Mouse (Mus musculus): ENCODE results near the gene Coq2. TPM values are rescaled to one million over a fixed set of nuclear protein-coding genes. Genes with fewer than 3 reads are reported as not detected.
A peak's percentile ranks its signal among the peaks of the same experiment; 100 is the strongest.

The Coq2 gene
- polyA plus RNA-seq, 1 experiment = 35.8 TPM

DNA sequence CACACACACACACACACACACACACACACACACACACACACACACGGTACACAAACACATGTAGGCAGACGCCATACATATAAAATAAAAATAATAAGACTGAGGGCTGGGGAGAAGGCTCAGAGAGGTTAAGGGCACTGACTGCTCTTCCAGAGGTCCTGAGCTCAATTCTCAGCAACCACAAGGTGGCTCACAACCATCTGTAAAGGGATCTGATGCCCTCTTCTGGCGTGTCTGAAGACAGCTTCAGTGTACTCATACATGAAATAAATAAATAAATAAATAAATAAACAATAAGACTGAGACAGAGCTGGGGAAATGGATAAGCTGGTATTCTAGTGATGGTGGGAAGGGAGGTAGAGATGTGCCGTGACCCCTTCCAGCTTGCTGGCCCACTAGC is 10.7 kb upstream of the Coq2 start:
- H3K4me3 ChIP-seq = no peak overlapping the region
- H3K79me2 ChIP-seq (ENCODE audit: control insufficient read depth, insufficient read depth) = no peaks in the 10 kb centered on the region
- H3K36me3 ChIP-seq (ENCODE audit: control insufficient read depth, insufficient read depth) = no peaks in the 10 kb centered on the region
- no peak overlapping the region for H3K4me2 ChIP-seq (ENCODE audit: low read depth)
- TF ChIP-seq MAX (IDR thresholded peaks at IDR 0.05; ENCODE audit: low read depth) (no peak), REST (IDR thresholded peaks at IDR 0.05; ENCODE audit: insufficient read depth, insufficient read length) (no peak), MYOG (IDR thresholded peaks at IDR 0.05; ENCODE audit: control insufficient read depth in 1 of 3, insufficient read depth in 1 of 3, insufficient read length in 2 of 3, low read depth in 2 of 3) (no peak), TCF12 (IDR thresholded peaks at IDR 0.05; ENCODE audit: insufficient read depth, poor library complexity, severe bottlenecking) (no peak), TCF3 (IDR thresholded peaks at IDR 0.05; ENCODE audit: insufficient read length, low read depth) (no peak), SRF (IDR thresholded peaks at IDR 0.05; ENCODE audit: control insufficient read depth, insufficient read length, low read depth) (no peak), USF1 (IDR thresholded peaks at IDR 0.05; ENCODE audit: low read depth) (no peak), MYOD1 (IDR thresholded peaks at IDR 0.05; ENCODE audit: control insufficient read depth in 1 of 3, insufficient read length in 2 of 3, low read depth in 2 of 3) (no peak), E2F4 (IDR thresholded peaks at IDR 0.05; ENCODE audit: insufficient read depth) (no peak), POLR2A (IDR thresholded peaks at IDR 0.05; ENCODE audit: insufficient read length, low read depth) (no peak), CEBPB (IDR thresholded peaks at IDR 0.05; ENCODE audit: insufficient read depth, poor library complexity, severe bottlenecking) (no peak), POLR2AphosphoS2 (IDR thresholded peaks at IDR 0.05; ENCODE audit: insufficient read length, low read depth) (no peak)
- H3K27me3 ChIP-seq (ENCODE audit: control insufficient read depth, insufficient read depth, insufficient read length) = no peaks in the 10 kb centered on the region
- no peak overlapping the region for H3ac ChIP-seq (ENCODE audit: control insufficient read depth, insufficient read length)

DNA sequence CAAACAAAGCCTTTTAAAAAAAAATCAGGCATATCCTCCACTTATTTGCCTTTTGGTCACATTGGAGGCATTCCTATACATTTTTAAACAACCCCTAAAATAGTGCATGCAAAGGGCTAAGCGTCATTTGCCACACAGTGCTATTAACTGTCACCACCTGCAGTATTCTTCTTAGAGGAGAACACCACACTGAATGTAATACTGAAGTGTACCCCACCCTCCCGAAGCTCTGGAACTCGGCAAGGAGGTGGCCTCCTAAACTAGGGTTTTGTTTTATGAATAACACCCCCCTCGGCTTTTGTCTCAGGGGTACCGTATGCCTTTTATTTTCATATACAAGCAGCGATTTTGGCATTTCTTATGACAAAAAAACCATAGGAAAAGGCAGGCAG is 5.6 kb upstream of the Coq2 start:
- Histone ChIP-seq H3ac (ENCODE audit: control insufficient read depth, insufficient read length) (no peak overlapping the region), H3K27me3 (ENCODE audit: control insufficient read depth, insufficient read depth, insufficient read length) (no peaks in the 10 kb centered on the region), H3K36me3 (ENCODE audit: control insufficient read depth, insufficient read depth) (no peaks in the 10 kb centered on the region), H3K4me2 (ENCODE audit: low read depth) (no peak overlapping the region), H3K79me2 (ENCODE audit: control insufficient read depth, insufficient read depth) (no peaks in the 10 kb centered on the region), H3K4me3 (no peak overlapping the region)
- TF ChIP-seq POLR2AphosphoS2 (IDR thresholded peaks at IDR 0.05; ENCODE audit: insufficient read length, low read depth) = no peak
- no peak for TF ChIP-seq CEBPB (IDR thresholded peaks at IDR 0.05; ENCODE audit: insufficient read depth, poor library complexity, severe bottlenecking)
- TF ChIP-seq REST (IDR thresholded peaks at IDR 0.05; ENCODE audit: insufficient read depth, insufficient read length) = no peak
- TF ChIP-seq SRF (IDR thresholded peaks at IDR 0.05; ENCODE audit: control insufficient read depth, insufficient read length, low read depth) = no peak
- TF ChIP-seq E2F4 (IDR thresholded peaks at IDR 0.05; ENCODE audit: insufficient read depth) = no peak
- TF ChIP-seq MYOG (IDR thresholded peaks at IDR 0.05; ENCODE audit: control insufficient read depth in 1 of 3, insufficient read depth in 1 of 3, insufficient read length in 2 of 3, low read depth in 2 of 3) = no peak
- no peak for TF ChIP-seq POLR2A (IDR thresholded peaks at IDR 0.05; ENCODE audit: insufficient read length, low read depth)
- no peak for TF ChIP-seq TCF3 (IDR thresholded peaks at IDR 0.05; ENCODE audit: insufficient read length, low read depth)
- TF ChIP-seq TCF12 (IDR thresholded peaks at IDR 0.05; ENCODE audit: insufficient read depth, poor library complexity, severe bottlenecking) = no peak
- no peak for TF ChIP-seq MYOD1 (IDR thresholded peaks at IDR 0.05; ENCODE audit: control insufficient read depth in 1 of 3, insufficient read length in 2 of 3, low read depth in 2 of 3)
- no peak for TF ChIP-seq USF1 (IDR thresholded peaks at IDR 0.05; ENCODE audit: low read depth)
- no peak for TF ChIP-seq MAX (IDR thresholded peaks at IDR 0.05; ENCODE audit: low read depth)

DNA sequence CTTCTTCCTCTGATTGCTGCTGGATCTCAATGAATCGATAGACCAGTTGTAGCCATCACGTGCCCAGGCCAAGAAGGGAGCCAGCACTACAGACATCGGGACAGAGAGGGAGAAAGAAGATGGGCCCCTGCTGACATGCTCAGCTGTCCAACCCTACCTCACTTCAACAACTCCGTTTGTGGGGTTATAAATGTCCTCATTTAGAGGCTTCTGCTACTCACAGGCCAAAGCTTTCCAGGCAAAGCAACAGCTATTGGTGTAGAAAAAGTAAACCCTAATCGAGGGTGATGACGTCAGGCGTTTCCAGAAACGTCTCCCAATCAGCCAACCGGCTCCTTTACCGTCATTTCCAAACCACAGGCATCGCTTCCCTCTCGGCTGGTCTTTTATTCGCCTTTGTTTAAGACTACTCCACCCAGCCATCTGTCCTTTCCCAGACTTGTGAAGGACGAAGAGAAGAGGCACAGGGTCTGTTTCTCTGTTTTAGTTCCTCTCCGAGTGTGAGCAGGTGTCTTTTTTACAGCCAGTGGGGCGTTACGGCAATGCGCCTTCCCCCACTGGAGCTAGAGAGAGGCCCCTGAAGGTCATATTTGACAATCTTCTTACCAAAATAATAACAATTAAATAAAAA is 5.1 kb upstream of the Coq2 start:
- Histone ChIP-seq H3K27me3 (ENCODE audit: control insufficient read depth, insufficient read depth, insufficient read length) (no peaks in the 10 kb centered on the region), H3K79me2 (ENCODE audit: control insufficient read depth, insufficient read depth) (no peaks in the 10 kb centered on the region), H3K36me3 (ENCODE audit: control insufficient read depth, insufficient read depth) (no peaks in the 10 kb centered on the region), H3ac (ENCODE audit: control insufficient read depth, insufficient read length) (no peak overlapping the region), H3K4me2 (ENCODE audit: low read depth) (no peak overlapping the region), H3K4me3 (no peak overlapping the region)
- TF ChIP-seq USF1 (IDR thresholded peaks at IDR 0.05; ENCODE audit: low read depth) (no peak), POLR2AphosphoS2 (IDR thresholded peaks at IDR 0.05; ENCODE audit: insufficient read length, low read depth) (no peak), POLR2A (IDR thresholded peaks at IDR 0.05; ENCODE audit: insufficient read length, low read depth) (no peak), REST (IDR thresholded peaks at IDR 0.05; ENCODE audit: insufficient read depth, insufficient read length) (no peak), MYOG (IDR thresholded peaks at IDR 0.05; ENCODE audit: control insufficient read depth in 1 of 3, insufficient read depth in 1 of 3, insufficient read length in 2 of 3, low read depth in 2 of 3) (no peak), E2F4 (IDR thresholded peaks at IDR 0.05; ENCODE audit: insufficient read depth) (no peak), CEBPB (IDR thresholded peaks at IDR 0.05; ENCODE audit: insufficient read depth, poor library complexity, severe bottlenecking) (no peak), MYOD1 (IDR thresholded peaks at IDR 0.05; ENCODE audit: control insufficient read depth in 1 of 3, insufficient read length in 2 of 3, low read depth in 2 of 3) (no peak), TCF12 (IDR thresholded peaks at IDR 0.05; ENCODE audit: insufficient read depth, poor library complexity, severe bottlenecking) (no peak), SRF (IDR thresholded peaks at IDR 0.05; ENCODE audit: control insufficient read depth, insufficient read length, low read depth) (no peak), MAX (IDR thresholded peaks at IDR 0.05; ENCODE audit: low read depth) (no peak), TCF3 (IDR thresholded peaks at IDR 0.05; ENCODE audit: insufficient read length, low read depth) (no peak)

DNA sequence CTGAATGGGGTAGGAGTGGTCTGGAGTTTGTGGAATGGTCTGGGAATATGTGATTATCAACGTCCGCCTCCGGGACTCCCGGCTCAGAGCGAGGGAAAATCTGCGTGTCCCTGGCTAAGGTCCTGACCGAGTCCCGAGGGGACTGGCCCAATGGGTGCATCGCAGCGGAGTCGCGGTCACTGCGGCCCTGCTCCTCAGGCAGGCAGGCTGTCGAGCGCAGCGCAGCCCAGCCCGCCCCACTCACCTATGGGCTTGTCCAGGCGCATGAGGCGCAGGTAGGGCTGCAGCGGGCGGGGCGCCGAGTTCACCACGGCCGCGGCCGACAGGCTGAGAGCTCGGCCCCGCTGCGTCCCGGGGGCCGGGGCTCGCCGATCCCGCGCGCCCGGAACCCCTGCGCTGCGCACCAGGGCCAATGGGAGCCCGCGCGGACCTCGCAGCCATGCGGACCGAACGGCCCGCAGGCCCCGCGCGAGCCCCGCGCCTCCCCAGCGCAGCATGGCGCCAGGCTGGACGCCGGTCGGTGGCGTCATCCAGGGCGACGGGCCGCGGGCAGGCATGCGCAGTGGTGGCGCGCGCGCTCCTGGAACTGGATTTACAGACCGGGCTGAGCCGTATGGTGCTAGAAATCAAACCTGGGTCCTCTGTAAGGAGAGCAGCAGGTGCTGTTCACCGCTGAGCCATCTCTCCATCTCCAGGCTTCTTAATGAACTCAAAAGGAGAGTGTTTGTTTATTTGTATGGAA is 1.0 kb downstream of the Coq2 start:
- Histone ChIP-seq H3K79me2 (ENCODE audit: control insufficient read depth, insufficient read depth) (peaks cover 21% of the 10 kb centered on the region), H3K27me3 (ENCODE audit: control insufficient read depth, insufficient read depth, insufficient read length) (no peaks in the 10 kb centered on the region), H3K36me3 (ENCODE audit: control insufficient read depth, insufficient read depth) (no peaks in the 10 kb centered on the region), H3K4me2 (ENCODE audit: low read depth) (peak overlapping the region; percentile 70), H3ac (ENCODE audit: control insufficient read depth, insufficient read length) (peak overlapping the region; percentile 49), H3K4me3 (peak overlapping the region; percentile 25)
- TF ChIP-seq SRF (IDR thresholded peaks at IDR 0.05; ENCODE audit: control insufficient read depth, insufficient read length, low read depth) (peak; percentile 72), TCF12 (IDR thresholded peaks at IDR 0.05; ENCODE audit: insufficient read depth, poor library complexity, severe bottlenecking) (no peak), MAX (IDR thresholded peaks at IDR 0.05; ENCODE audit: low read depth) (no peak), TCF3 (IDR thresholded peaks at IDR 0.05; ENCODE audit: insufficient read length, low read depth) (no peak), POLR2AphosphoS2 (IDR thresholded peaks at IDR 0.05; ENCODE audit: insufficient read length, low read depth) (peak; percentile 72), CEBPB (IDR thresholded peaks at IDR 0.05; ENCODE audit: insufficient read depth, poor library complexity, severe bottlenecking) (no peak), USF1 (IDR thresholded peaks at IDR 0.05; ENCODE audit: low read depth) (no peak), MYOG (IDR thresholded peaks at IDR 0.05; ENCODE audit: control insufficient read depth in 1 of 3, insufficient read depth in 1 of 3, insufficient read length in 2 of 3, low read depth in 2 of 3) (peak in 1 of 3 experiments; percentile 2), POLR2A (IDR thresholded peaks at IDR 0.05; ENCODE audit: insufficient read length, low read depth) (peak; percentile 88), REST (IDR thresholded peaks at IDR 0.05; ENCODE audit: insufficient read depth, insufficient read length) (no peak), MYOD1 (IDR thresholded peaks at IDR 0.05; ENCODE audit: control insufficient read depth in 1 of 3, insufficient read length in 2 of 3, low read depth in 2 of 3) (no peak), E2F4 (IDR thresholded peaks at IDR 0.05; ENCODE audit: insufficient read depth) (peak; percentile 40)
